Mouse (Mus musculus): ENCODE results near the gene Lgals7. TPM values are rescaled to one million over a fixed set of nuclear protein-coding genes. Genes with fewer than 3 reads are reported as not detected.

Gene Lgals7
- not detected for total RNA-seq (2023)

DNA sequence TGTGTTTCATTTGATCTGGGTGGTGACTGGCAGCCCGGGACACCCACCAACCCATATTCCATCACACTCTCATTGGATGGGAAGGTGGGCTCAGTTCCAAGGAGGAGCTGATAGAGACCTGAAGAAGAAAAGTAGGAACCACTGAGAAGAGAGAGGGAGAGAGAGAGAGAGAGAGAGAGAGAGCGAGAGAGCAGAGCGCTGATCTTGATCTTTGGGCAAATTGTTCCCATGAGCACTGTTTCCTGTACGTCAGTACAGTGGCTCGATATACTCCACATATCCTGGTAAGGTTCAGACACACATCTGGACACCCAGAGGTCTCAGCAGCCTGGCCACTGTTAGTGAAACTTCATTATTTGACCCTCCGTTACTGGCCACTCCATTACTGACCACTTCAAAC is at the start of gene Lgals7:
Gene Lgals7 (plus strand): TSS at position 314 of the 400 bp plus-strand sequence.

DNA sequence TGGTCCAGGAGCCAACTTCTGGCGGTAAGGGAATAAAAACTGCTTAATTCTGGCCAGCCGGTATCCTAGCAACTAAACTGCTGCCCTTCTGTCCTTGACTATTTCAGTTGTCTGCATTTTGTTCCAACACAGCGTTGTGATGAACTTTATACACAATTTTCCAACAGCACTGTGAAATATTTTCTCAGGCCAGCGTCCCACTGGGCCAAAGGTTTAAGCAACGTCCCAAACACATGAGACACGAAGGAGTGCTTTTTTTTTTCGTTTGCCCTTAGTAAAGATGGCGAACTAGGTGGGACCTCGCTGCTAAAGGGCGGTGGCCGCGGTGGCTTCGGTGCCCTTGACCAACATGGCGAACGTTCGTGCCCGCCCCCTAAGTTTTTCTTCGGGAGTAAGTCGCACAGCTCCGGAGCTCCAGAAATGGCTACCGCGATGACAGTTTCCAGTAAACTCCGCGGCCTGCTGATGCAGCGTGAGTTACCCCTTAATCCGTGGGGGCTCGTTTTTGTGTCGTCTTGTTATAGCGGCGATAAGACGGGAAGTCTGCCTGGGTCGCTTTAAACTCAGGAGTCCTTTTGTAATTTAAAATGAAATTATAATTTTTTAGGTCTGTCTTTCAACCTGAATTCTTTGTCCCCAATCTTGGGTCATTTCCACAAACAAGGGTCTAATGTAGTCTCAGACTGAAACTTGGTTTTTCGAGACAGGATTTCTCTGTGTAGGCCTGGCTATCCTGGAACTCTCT is 38.5 kb upstream of the Lgals7 start, which contains the start of gene Ech1:
Gene Ech1 (plus strand): TSS at position 277 of the 745 bp plus-strand sequence.

DNA sequence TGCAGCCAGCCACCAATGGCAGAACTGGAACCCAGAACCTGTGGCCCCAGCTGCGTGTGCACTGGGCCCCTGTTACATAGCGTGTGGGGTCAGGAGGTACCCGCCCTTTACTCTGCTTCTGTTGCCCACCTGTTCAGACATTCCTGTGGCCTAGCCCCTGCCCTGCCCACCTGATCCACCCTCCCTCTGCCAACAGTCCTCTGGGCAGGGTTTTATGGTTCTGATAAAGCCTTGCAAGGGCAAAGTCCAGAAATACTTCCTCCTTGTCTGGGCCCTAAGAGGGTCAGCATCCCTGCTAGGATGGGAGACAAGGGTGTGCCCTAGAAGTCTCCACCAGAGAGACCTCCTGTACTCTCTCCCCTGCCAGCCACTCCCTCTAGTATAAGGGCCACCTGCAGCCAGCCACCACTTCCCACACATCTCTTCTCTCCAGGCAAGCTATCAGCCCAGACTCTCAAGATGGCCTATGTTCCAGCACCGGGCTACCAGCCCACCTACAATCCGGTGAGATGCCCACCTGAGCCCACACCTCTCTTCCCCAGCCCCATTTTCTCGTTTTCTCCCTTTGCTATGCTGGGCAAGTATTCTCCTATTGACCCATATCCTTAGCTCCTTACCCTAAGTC is 29.8 kb upstream of the Lgals7 start, which contains the start of gene Lgals4:
Gene Lgals4 (plus strand): TSS at position 132 of the 625 bp plus-strand sequence.

DNA sequence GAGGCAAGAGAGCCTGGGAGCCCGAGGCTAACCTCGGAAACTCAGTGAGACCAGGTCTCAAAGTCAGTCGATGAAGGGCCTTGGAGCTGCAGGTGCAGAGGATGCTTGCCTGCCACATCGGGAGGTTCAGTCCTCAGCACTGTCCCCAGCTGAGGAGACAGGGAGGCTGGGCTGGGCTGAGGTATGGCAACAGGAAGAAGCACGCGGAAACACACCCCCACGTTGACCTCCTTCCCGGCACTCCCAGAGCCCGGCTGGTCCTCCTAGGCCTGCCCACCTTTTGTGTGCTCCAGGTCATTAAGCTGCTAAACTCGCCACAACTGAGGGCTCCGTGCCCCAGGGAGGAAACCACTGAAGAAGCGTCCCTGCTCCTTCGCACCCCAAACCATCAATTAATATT is 17.5 kb downstream of the Lgals7 start, which contains the start of gene Capn12:
Gene Capn12 (plus strand): TSS at position 224 of the 400 bp plus-strand sequence.

Other genes starting within 250 kb of the Lgals7 start
- not detected for gene Acp7, start 232.5 kb upstream of the Lgals7 start, total RNA-seq (2023)
- not detected for gene Fbxo27, start 171.0 kb upstream of the Lgals7 start, total RNA-seq (2023)
- 1 to 10 TPM; 1.5 to 2.5 TPM for gene Fbxo17, start 147.0 kb upstream of the Lgals7 start, total RNA-seq (2023)
- gene Mrps12, start 122.0 kb upstream of the Lgals7 start, total RNA-seq (2023): 10 to 100 TPM; 19.5 to 24.8 TPM
- gene Sars2, start 121.9 kb upstream of the Lgals7 start, total RNA-seq (2023): 10 to 100 TPM; 17.5 to 19.0 TPM
- not detected for gene Ccer2, start 107.7 kb upstream of the Lgals7 start, total RNA-seq (2023)
- gene Sirt2, start 97.1 kb upstream of the Lgals7 start, total RNA-seq (2023): 10 to 100 TPM; 75.3 to 81.8 TPM
- gene Nfkbib, start 96.3 kb upstream of the Lgals7 start, total RNA-seq (2023): 10 to 100 TPM; 70.4 to 78.1 TPM
- 1 to 10 TPM; 9.6 to 9.7 TPM for gene Rinl, start 74.9 kb upstream of the Lgals7 start, total RNA-seq (2023)
- gene Hnrnpl, start 55.3 kb upstream of the Lgals7 start, total RNA-seq (2023): 100 to 1,000 TPM; 592 to 659 TPM
- gene Ech1, start 38.6 kb upstream of the Lgals7 start, total RNA-seq (2023): 10 to 100 TPM; 58.4 to 61.7 TPM
- 10 to 100 TPM; 17.2 to 19.6 TPM for gene Lgals4, start 30.0 kb upstream of the Lgals7 start, total RNA-seq (2023)
- not detected for gene Capn12, start 17.6 kb downstream of the Lgals7 start, total RNA-seq (2023)
- 100 to 1,000 TPM; 108 to 109 TPM for gene Actn4, start 98.5 kb downstream of the Lgals7 start, total RNA-seq (2023)
- 100 to 1,000 TPM; 267 to 290 TPM for gene Eif3k, start 118.0 kb downstream of the Lgals7 start, total RNA-seq (2023)
- 100 to 1,000 TPM; 344 to 379 TPM for gene Map4k1, start 118.2 kb downstream of the Lgals7 start, total RNA-seq (2023)

Data from B cell, adult 67 days (primary cell).